Mouse (Mus musculus) liver, adult 2 months (tissue): ENCODE measurements around the gene Fryl. TPM values are rescaled to one million over a fixed set of nuclear protein-coding genes. Genes with fewer than 3 reads are reported as not detected.
A peak's percentile ranks its signal among the peaks of the same experiment; 100 is the strongest.

Experiments used
- DNase-seq: peaks from one replicate; pipeline ENCODE4 v3.0.0-alpha.2; 2011; ENCODE audit warnings: low read depth, low spot score; ENCODE audit errors: extremely low read depth
- H3K27ac ChIP-seq: fragments of 200-500 bp; replicated peaks from 2 replicates; pipeline ENCODE4 v1.5.1; 2012; ENCODE audit warnings: low read depth, mild to moderate bottlenecking, control low read depth, inconsistent platforms, low read length; ENCODE audit not compliant: insufficient read depth
- H3K27me3 ChIP-seq: fragments of 200-500 bp; 2 replicates; pipeline ENCODE4 v1.6.1; 2012; ENCODE audit warnings: mild to moderate bottlenecking, moderate library complexity, low read length, inconsistent platforms; ENCODE audit not compliant: control insufficient read depth, insufficient read depth
- H3K36me3 ChIP-seq: fragments of 200-500 bp; 2 replicates; pipeline ENCODE4 v1.6.1; 2012; ENCODE audit warnings: low read length, inconsistent platforms; ENCODE audit not compliant: control insufficient read depth, insufficient read depth
- H3K4me1 ChIP-seq: fragments of 200-500 bp; 2 replicates; pipeline ENCODE4 v1.6.1; 2011; ENCODE audit warnings: low read length; ENCODE audit not compliant: control insufficient read depth, insufficient read depth
- H3K4me3 ChIP-seq: fragments of 200-500 bp; 2 replicates; pipeline ENCODE4 v1.5.1; 2011; ENCODE audit warnings: low read depth, mild to moderate bottlenecking, control low read depth, low read length, moderate library complexity; ENCODE audit not compliant: insufficient read depth
- H3K79me2 ChIP-seq: fragments of 200-500 bp; 2 replicates; pipeline ENCODE4 v1.6.1; 2012; ENCODE audit warnings: inconsistent platforms, mild to moderate bottlenecking, low read length, moderate library complexity; ENCODE audit not compliant: control insufficient read depth, insufficient read depth
- H3K9ac ChIP-seq: fragments of 200-500 bp; 2 replicates; pipeline ENCODE4 v1.6.1; 2012; ENCODE audit warnings: low read depth, mild to moderate bottlenecking, control low read depth, inconsistent platforms, low read length
- CTCF ChIP-seq: fragments of 200-500 bp; IDR thresholded peaks from 2 replicates; pipeline ENCODE4 v1.5.1; 2011; ENCODE audit warnings: low read depth, low read length, control low read depth
- POLR2A ChIP-seq: fragments of 200-500 bp; IDR thresholded peaks from 2 replicates; pipeline ENCODE4 v1.6.1; 2011; ENCODE audit warnings: low read length, control low read depth; ENCODE audit not compliant: insufficient read depth; ENCODE audit errors: extremely low read depth
- WGBS: fragments of 180-500 bp; shearing (Covaris S2); methylation state at CpG from one replicate; pipeline ENCODE4 v1.1.7; 2018; 5-methylcytosine and 5-hydroxymethylcytosine counted together
- polyA plus RNA-seq: library from polyadenylated mRNA; depleted of rRNA; stranded (reverse); fragments of >200 nt; gene quantifications from 2 replicates; pipeline ENCODE4 v1.2.3, GENCODE M21; 2012
- total RNA-seq: library from RNA; depleted of rRNA; stranded (reverse); fragments of >200 nt; gene quantifications from 2 replicates; pipeline ENCODE4 v1.2.3, GENCODE M21; 2014

Fryl gene
- total and polyA plus RNA-seq, 2 experiments, result 9.5 to 18.7 TPM

DNA sequence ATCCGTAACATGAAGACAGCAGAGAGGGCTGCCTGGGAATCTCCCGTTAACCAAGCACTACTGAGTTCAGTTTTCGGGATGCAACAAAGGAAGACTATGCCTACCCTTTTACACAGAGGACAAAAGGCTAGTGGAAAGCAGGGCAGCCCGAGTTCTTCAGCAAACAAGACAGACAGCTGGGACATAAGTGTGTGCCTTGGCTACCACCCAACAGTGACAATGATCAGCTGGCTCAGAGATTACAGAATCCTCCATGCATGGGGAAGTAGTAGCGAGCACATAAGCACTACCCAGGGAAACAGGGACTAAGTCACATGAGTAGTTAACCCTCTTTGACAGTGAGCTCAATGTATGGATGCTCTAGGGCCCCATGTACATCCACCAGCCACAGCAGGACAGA, 126.5 kb downstream of the Fryl start:
- Histone ChIP-seq H3K27me3 (no peaks in the 10 kb centered on the region), H3K4me3 (no peak overlapping the region), H3K36me3 (peaks cover 8% of the 10 kb centered on the region; the same call in 1 of the 2 replicates), H3K4me1 (0 out of 2 replicates have a peak, but pooled peaks cover 2% of the 10 kb centered on the region), H3K79me2 (no peaks in the 10 kb centered on the region), H3K9ac (no peak overlapping the region), H3K27ac (no peak overlapping the region)
- WGBS, result 37% methylated on average over 5 of the region's 5 CpGs
- no peak for TF ChIP-seq CTCF
- TF ChIP-seq POLR2A, result no peak
- DNase-seq, result peak; percentile 80

GRCm38 (mm10) chr5:73119969-73120725, 136.3 kb downstream of the Fryl start:
- peak; percentile 5 for DNase-seq
- H3K27ac ChIP-seq, result no peak overlapping the region
- TF ChIP-seq CTCF, result no peak
- no peak for TF ChIP-seq POLR2A
- no peak overlapping the region for H3K4me3 ChIP-seq
- no peaks in the 10 kb centered on the region for H3K4me1 ChIP-seq
- WGBS, result 88% methylated on average over 13 of the region's 13 CpGs
- no peaks in the 10 kb centered on the region for H3K79me2 ChIP-seq
- H3K27me3 ChIP-seq, result no peaks in the 10 kb centered on the region
- peaks cover 13% of the 10 kb centered on the region for H3K36me3 ChIP-seq
- no peak overlapping the region for H3K9ac ChIP-seq

GRCm38 (mm10) chr5:73119524-73119923, 136.9 kb downstream of the Fryl start:
- Histone ChIP-seq H3K36me3 (peaks cover 14% of the 10 kb centered on the region), H3K27ac (no peak overlapping the region), H3K27me3 (no peaks in the 10 kb centered on the region), H3K4me1 (no peaks in the 10 kb centered on the region), H3K9ac (no peak overlapping the region), H3K79me2 (no peaks in the 10 kb centered on the region), H3K4me3 (no peak overlapping the region)
- TF ChIP-seq CTCF (no peak), POLR2A (no peak)
- no peak for DNase-seq
- WGBS, result 91% methylated on average over 5 of the region's 5 CpGs

GRCm38 (mm10) chr5:73118786-73119185, 137.6 kb downstream of the Fryl start:
- TF ChIP-seq CTCF, result no peak
- TF ChIP-seq POLR2A, result no peak
- no peak overlapping the region for H3K4me3 ChIP-seq
- no peak for DNase-seq
- WGBS, result 94% methylated on average over 14 of the region's 14 CpGs
- peaks cover 14% of the 10 kb centered on the region for H3K36me3 ChIP-seq
- H3K27me3 ChIP-seq, result no peaks in the 10 kb centered on the region
- H3K79me2 ChIP-seq, result no peaks in the 10 kb centered on the region
- H3K4me1 ChIP-seq, result no peaks in the 10 kb centered on the region
- no peak overlapping the region for H3K9ac ChIP-seq
- no peak overlapping the region for H3K27ac ChIP-seq

DNA sequence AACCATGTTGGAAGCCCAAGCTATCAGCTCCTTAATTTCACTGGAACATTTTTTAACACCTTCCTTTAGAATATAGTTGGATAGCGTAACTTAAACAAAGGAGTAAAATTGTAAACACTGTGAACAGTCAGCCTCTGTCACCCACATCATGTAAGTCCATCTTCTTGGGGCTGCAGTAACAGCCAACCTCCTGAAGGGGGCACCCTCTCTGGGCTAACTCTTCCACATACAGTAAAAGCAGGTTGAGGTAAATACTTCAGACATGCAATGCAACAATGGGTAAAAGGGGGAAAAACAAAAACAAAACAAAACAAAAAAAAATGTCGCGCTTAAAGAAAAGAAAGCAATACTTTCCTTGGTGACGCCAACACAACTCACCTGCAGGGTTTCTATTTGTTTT, 141.5 kb downstream of the Fryl start:
- Histone ChIP-seq H3K36me3 (peaks cover 18% of the 10 kb centered on the region), H3K4me1 (no peaks in the 10 kb centered on the region), H3K27ac (no peak overlapping the region), H3K9ac (no peak overlapping the region), H3K4me3 (no peak overlapping the region), H3K79me2 (no peaks in the 10 kb centered on the region), H3K27me3 (no peaks in the 10 kb centered on the region)
- TF ChIP-seq POLR2A, result no peak
- TF ChIP-seq CTCF, result peak; percentile 65
- DNase-seq, result peak; percentile 47
- WGBS, result 96% methylated on average over 4 of the region's 4 CpGs

DNA sequence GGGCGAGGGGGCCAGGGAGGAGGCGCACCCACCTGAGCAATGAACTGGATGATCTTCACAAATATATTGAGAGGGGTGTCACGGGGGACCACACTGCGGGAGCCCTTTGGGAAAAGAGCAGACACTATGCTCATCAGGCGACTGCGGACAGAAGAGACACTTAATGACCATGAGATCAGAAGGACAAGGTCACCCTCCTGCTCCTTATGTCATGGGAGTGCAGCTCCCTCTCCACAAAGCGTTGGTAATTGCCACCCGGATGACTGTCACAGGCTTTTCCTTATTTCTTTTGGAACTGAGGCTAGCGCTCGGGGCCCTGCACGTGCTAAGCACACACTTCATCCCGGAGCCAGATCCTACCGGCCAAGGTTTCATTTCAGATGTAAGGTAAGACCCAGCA, 144.1 kb downstream of the Fryl start:
- Histone ChIP-seq H3K9ac (no peak overlapping the region), H3K4me3 (no peak overlapping the region), H3K27me3 (no peaks in the 10 kb centered on the region), H3K36me3 (peaks cover 26% of the 10 kb centered on the region), H3K4me1 (no peaks in the 10 kb centered on the region), H3K79me2 (no peaks in the 10 kb centered on the region), H3K27ac (no peak overlapping the region)
- no peak for DNase-seq
- WGBS, result 97% methylated on average over 13 of the region's 13 CpGs
- TF ChIP-seq CTCF (no peak), POLR2A (no peak)
